Mouse (Mus musculus) heart, embryonic 12.5 days (tissue): ENCODE data around the gene Ptger2. TPM values are rescaled to one million over a fixed set of nuclear protein-coding genes. Genes with fewer than 3 reads are reported as not detected.

Experiments used
- ATAC-seq: fragments of 200-750 bp; cut with Nextera tagmentation; 2 replicates; pipeline ENCODE4 v1.8.0; 2017; ENCODE audit warnings: moderate TSS enrichment, moderate library complexity; ENCODE audit not compliant: insufficient number of reproducible peaks, low FRiP score
- H3K27ac ChIP-seq: fragments of 300-500 bp; sonication (generic); 2 replicates; pipeline ENCODE4 v1.5.1; 2016; ENCODE audit warnings: mild to moderate bottlenecking, moderate library complexity; ENCODE audit not compliant: poor library complexity, severe bottlenecking
- H3K27me3 ChIP-seq: fragments of 300-500 bp; sonication (generic); replicated peaks from 2 replicates; pipeline ENCODE4 v1.6.1; 2016; ENCODE audit warnings: mild to moderate bottlenecking, moderate library complexity
- H3K36me3 ChIP-seq: fragments of 300-500 bp; sonication (generic); 2 replicates; pipeline ENCODE4 v1.6.1; 2016; ENCODE audit warnings: mild to moderate bottlenecking, moderate library complexity
- H3K4me1 ChIP-seq: fragments of 300-500 bp; sonication (generic); replicated peaks from 2 replicates; pipeline ENCODE4 v1.6.1; 2016; ENCODE audit warnings: mild to moderate bottlenecking
- H3K4me2 ChIP-seq: fragments of 300-500 bp; sonication (generic); 2 replicates; pipeline ENCODE4 v1.6.1; 2016; ENCODE audit warnings: mild to moderate bottlenecking, moderate library complexity
- H3K4me3 ChIP-seq: fragments of 300-500 bp; sonication (generic); 2 replicates; pipeline ENCODE4 v1.5.1; 2016; ENCODE audit warnings: mild to moderate bottlenecking
- H3K9ac ChIP-seq: fragments of 300-500 bp; sonication (generic); 2 replicates; pipeline ENCODE4 v1.6.1; 2016; ENCODE audit warnings: mild to moderate bottlenecking, moderate library complexity
- H3K9me3 ChIP-seq: fragments of 300-500 bp; sonication (generic); replicated peaks from 2 replicates; pipeline ENCODE4 v1.6.1; 2016; ENCODE audit warnings: mild to moderate bottlenecking, moderate library complexity
- WGBS: fragments of 180-500 bp; shearing (Covaris S2); methylation state at CpG from one replicate; pipeline ENCODE4 v1.1.7; 2016; 5-methylcytosine and 5-hydroxymethylcytosine counted together
- polyA plus RNA-seq: library from polyadenylated mRNA; unstranded; fragments of >200 nt; fragmentation: Nextera tagmentation; extraction: Ambion mirVana; gene quantifications from 2 replicates; pipeline ENCODE4 v1.2.1, GENCODE M21; 2016

Ptger2 gene
- polyA plus RNA-seq, 1 experiment from 2014 or later: 0.04 TPM

DNA sequence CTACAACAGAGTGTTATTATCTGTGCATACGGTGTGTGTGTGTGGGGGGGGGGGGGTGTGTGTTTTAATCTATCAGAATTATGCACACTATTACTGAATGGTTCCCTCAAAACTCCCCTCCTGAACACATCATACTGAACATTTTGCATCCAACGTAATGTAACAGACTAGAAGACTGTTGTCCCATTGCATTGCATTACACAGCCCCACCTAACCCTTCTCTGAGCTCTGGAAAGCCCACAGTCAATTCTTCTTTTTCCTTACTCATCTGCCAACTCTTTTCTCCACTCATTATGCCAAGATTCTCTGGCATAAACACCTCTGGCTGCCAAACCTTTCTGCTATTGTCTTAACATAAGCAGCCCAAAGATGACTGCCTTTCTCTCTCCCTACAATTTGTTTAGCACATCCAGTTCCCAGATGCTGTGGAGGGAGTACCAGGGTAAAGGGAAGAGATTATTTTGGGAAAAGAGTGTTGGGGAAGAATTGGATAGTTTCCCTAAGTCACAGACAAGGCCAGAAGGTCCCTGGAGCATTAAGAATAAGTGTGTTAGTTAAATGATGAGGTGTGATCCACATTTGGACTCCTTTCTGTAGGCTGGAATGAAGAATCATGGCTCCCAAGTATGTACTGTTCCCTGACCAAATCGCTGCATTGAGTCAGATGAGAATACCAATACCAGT, 12.2 kb downstream of the Ptger2 start:
- no peak overlapping the region for H3K4me2 ChIP-seq
- WGBS: 74% methylated on average over 3 of the region's 3 CpGs
- no peaks in the 10 kb centered on the region for H3K9me3 ChIP-seq
- ATAC-seq: no peak
- H3K4me3 ChIP-seq: no peak overlapping the region
- no peaks in the 10 kb centered on the region for H3K4me1 ChIP-seq
- H3K27ac ChIP-seq: no peak overlapping the region
- H3K36me3 ChIP-seq: no peaks in the 10 kb centered on the region
- no peaks in the 10 kb centered on the region for H3K27me3 ChIP-seq
- H3K9ac ChIP-seq: no peak overlapping the region

DNA sequence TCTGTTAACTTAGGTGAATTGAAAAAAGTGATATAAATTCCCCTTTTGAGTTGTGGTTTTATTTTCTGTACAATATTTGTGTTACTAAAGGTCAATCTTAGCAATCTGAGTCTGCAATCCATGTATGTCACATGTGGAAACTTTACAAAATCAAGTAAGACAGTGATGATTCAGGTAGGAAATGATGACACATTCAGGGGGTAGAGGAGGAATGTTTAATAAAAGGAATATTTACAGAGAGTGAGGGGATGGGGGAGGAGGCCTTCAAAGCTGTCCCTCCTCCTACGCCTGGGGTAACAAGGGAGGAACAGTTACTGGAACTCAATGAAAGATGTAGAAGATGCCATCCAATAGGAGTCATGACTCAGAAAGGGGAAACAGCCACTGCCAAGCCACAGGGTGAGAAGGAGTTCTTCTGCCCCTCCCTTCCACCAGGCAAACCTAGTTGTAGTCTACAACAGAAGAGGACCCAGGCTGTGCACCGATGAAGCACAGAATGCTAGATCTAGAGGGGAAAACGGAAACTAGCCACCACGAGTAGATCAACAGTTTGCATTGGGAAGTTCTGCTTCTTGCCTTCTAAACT, 17.8 kb downstream of the Ptger2 start:
- no peaks in the 10 kb centered on the region for H3K9me3 ChIP-seq
- no peak for ATAC-seq
- no peak overlapping the region for H3K4me3 ChIP-seq
- H3K27ac ChIP-seq: no peak overlapping the region
- WGBS: 70% methylated on average over 4 of the region's 4 CpGs
- H3K36me3 ChIP-seq: no peaks in the 10 kb centered on the region
- no peaks in the 10 kb centered on the region for H3K27me3 ChIP-seq
- H3K4me2 ChIP-seq: no peak overlapping the region
- H3K9ac ChIP-seq: no peak overlapping the region
- no peaks in the 10 kb centered on the region for H3K4me1 ChIP-seq

DNA sequence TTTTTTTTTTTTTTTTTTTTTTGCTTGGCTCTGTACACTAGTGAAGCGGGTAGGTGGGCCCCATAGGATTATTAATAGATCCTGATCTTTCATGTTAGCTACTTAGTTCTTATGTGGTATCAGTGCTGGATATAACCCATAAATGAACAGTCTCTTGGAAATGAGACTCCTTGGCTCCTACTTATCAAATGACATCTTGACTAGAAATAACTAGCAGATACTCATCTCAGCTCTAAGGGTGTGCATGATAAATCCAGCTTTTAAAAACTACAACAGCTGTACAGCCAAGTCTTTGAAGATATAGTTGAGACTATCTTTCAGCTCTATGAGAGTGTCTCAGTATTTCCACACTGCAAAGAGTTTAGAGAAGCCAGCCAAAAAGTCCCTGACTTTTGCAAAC, 21.2 kb downstream of the Ptger2 start:
- Histone ChIP-seq H3K4me1 (no peaks in the 10 kb centered on the region), H3K27me3 (no peaks in the 10 kb centered on the region), H3K27ac (no peak overlapping the region), H3K4me3 (no peak overlapping the region), H3K9ac (no peak overlapping the region), H3K4me2 (no peak overlapping the region), H3K9me3 (no peaks in the 10 kb centered on the region), H3K36me3 (no peaks in the 10 kb centered on the region)
- WGBS: 63% methylated on average over 1 of the region's 1 CpGs
- no peak for ATAC-seq

DNA sequence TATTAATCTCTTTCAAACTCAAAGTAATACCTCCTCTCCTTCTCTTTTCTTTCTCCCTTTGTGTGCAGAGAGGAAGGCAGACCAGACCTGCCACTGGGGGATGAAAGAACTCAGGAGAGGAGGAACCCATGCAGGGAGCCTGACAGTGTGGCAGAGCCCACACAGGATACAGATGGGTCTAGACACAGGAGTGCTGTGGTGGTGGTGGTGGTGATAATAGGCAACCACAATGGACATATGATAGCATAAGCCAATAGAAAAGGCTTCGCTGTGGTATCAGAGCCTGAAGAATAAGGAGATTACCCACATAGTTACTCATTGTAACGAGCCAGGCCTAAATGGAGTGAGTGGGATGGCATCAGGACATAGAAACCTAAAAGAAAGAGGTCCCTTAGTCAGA, 23.3 kb downstream of the Ptger2 start:
- H3K4me3 ChIP-seq: no peak overlapping the region
- H3K27ac ChIP-seq: no peak overlapping the region
- H3K9ac ChIP-seq: no peak overlapping the region
- H3K27me3 ChIP-seq: no peaks in the 10 kb centered on the region
- H3K36me3 ChIP-seq: no peaks in the 10 kb centered on the region
- H3K4me2 ChIP-seq: no peak overlapping the region
- ATAC-seq: no peak
- WGBS: 66% methylated on average over 2 of the region's 2 CpGs
- no peaks in the 10 kb centered on the region for H3K4me1 ChIP-seq
- no peaks in the 10 kb centered on the region for H3K9me3 ChIP-seq

DNA sequence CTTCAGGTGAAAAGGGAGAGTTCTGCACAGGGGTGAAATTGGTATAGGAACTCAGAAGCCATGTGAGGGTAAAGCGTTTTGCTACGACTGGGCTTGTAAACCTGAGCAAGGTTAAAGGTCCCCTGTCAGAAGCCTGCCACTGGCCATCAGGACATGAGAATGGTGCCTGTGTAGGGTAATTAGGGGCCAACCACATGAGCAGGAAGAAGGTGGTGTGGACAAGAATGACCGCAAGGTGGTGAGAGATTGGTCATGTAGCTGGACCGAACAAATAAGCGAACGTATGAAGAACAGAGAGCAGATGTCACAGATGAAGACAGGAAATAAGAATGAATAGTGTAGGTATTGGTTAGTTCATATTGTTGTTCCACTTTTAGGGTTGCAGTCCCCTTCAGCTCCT, 23.7 kb downstream of the Ptger2 start:
- H3K27me3 ChIP-seq: no peaks in the 10 kb centered on the region
- H3K9me3 ChIP-seq: no peaks in the 10 kb centered on the region
- no peaks in the 10 kb centered on the region for H3K4me1 ChIP-seq
- no peak for ATAC-seq
- no peak overlapping the region for H3K27ac ChIP-seq
- H3K4me3 ChIP-seq: no peak overlapping the region
- no peak overlapping the region for H3K9ac ChIP-seq
- H3K36me3 ChIP-seq: no peaks in the 10 kb centered on the region
- 82% methylated on average over 6 of the region's 6 CpGs for WGBS
- H3K4me2 ChIP-seq: no peak overlapping the region

DNA sequence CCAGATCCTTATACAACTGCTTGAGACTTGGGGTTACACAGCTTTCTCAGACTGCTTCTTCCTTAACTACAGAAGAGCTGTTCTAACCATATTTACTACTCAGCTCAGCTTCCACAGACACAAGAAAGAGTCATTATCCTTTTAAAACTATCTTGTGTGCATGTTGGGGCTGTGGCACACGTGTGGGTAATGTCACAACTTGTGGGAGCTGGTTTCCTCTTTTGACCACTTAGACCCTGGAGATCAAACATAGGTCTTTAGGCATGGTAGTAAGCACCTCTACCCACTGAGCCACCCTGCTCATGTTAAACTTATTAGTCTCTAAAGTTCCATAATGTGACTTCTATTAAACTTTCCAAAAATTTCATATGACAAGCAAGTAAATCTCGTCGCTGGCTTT, 33.6 kb downstream of the Ptger2 start:
- 74% methylated on average over 3 of the region's 3 CpGs for WGBS
- no peak for ATAC-seq

DNA sequence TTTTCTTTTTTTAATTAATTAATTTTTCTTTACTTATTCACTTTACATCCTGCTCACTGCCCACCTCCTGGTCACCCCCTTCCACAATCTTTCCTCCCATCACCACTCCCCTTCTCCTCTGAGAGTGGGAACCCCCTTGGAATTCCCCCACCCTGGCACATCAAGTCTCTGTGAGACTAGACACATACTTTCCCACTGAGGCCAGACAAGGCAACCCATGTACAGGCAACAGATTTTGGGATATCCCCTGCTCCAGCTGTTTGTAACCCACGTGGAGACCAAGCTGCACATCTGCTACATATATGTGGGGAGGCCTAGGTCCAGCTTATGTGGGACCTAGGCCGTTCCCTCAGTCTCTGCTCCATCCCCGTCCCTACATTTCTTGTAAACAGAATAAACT, 46.3 kb downstream of the Ptger2 start:
- Histone ChIP-seq H3K9ac (no peak overlapping the region), H3K36me3 (no peaks in the 10 kb centered on the region), H3K9me3 (no peaks in the 10 kb centered on the region), H3K4me2 (no peak overlapping the region), H3K27ac (no peak overlapping the region), H3K4me1 (no peaks in the 10 kb centered on the region), H3K4me3 (no peak overlapping the region), H3K27me3 (no peaks in the 10 kb centered on the region)
- WGBS: 77% methylated on average over 3 of the region's 3 CpGs
- no peak for ATAC-seq

More for the DNA sequence above, 33.6 kb downstream of the Ptger2 start:
- H3K4me2 ChIP-seq: no peak overlapping the region
- no peak overlapping the region for H3K4me3 ChIP-seq
- no peak overlapping the region for H3K9ac ChIP-seq
- H3K27me3 ChIP-seq: no peaks in the 10 kb centered on the region
- H3K9me3 ChIP-seq: peaks cover 4% of the 10 kb centered on the region; the same call in 1 of the 2 replicates
- no peak overlapping the region for H3K27ac ChIP-seq
- H3K36me3 ChIP-seq: no peaks in the 10 kb centered on the region
- H3K4me1 ChIP-seq: no peaks in the 10 kb centered on the region

DNA sequence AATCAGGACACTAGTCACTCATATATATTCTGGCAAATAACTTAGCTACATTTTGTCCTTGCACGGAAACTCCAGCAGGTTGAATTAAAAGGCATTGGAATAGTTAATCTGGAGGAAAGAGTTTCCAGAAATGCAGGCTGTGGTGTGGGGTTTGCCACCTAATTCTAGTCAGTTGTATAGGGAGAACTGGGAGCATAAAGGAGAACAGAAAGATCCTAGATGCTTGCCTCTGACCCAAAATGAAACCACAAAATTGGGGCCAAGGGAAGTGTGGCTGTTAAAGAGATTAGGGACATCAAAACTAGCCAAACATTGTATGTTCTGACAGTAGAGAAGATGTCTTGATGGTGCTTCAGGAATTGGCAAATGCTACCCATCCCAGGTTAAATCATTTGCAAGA, 48.6 kb downstream of the Ptger2 start:
- 94% methylated on average over 1 of the region's 1 CpGs for WGBS
- no peak overlapping the region for H3K27ac ChIP-seq
- no peak for ATAC-seq
- no peaks in the 10 kb centered on the region for H3K27me3 ChIP-seq
- no peaks in the 10 kb centered on the region for H3K4me1 ChIP-seq
- H3K36me3 ChIP-seq: no peaks in the 10 kb centered on the region
- H3K9me3 ChIP-seq: no peaks in the 10 kb centered on the region
- H3K4me2 ChIP-seq: no peak overlapping the region
- no peak overlapping the region for H3K4me3 ChIP-seq
- no peak overlapping the region for H3K9ac ChIP-seq

DNA sequence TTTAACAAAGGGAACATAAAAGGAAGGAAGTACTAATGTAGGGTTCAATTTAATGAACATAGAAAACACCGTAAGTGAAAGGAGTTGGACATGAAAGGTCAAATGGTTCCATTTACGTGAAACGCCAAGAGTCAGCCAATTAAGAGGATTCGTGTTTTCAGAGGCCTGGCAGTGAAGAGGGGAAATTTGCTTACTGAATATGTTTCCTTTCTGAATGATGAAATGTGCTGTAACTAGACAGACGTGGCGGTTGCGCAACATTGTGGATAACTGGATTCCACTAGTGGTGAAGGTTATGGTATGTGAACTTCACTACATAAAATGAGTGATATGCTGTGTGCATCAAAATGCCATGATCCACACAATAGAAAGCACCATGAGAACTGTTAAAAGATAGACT, 50.1 kb downstream of the Ptger2 start:
- Histone ChIP-seq H3K4me2 (no peak overlapping the region), H3K4me3 (no peak overlapping the region), H3K9ac (no peak overlapping the region), H3K4me1 (no peaks in the 10 kb centered on the region), H3K36me3 (no peaks in the 10 kb centered on the region), H3K9me3 (no peaks in the 10 kb centered on the region), H3K27ac (no peak overlapping the region), H3K27me3 (no peaks in the 10 kb centered on the region)
- ATAC-seq: no peak
- 86% methylated on average over 7 of the region's 7 CpGs for WGBS

DNA sequence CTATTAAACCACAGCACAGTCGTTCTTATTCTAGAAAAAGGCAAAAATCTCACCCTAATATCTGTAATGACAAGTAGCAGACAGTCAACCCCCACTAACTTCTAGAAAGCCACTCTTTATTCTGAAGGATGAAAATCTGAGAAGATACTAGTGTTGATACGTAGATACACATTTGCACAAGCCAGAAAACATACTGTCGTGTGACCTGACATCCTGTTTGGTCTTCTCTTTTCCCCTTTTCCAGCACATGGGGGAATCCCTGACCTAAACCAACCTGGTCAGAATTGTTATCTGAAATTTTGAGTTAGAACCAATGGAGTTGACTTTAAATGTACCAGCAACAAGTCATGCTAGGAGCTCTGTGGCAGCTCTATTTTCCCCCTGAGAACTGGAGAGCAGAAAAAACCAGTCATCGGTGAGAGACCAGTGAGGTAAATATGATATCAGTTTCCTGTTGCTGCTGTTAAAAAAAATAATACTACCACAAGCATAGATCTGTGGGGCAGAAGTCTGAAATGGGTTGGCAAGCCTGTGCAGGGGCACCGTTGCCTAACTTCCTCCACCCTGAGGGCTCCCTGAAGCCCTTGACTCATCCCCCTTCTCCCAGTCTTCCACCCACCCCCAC, 53.0 kb downstream of the Ptger2 start:
- Histone ChIP-seq H3K9me3 (no peaks in the 10 kb centered on the region), H3K9ac (no peak overlapping the region), H3K4me2 (no peak overlapping the region), H3K4me1 (no peaks in the 10 kb centered on the region), H3K27ac (no peak overlapping the region), H3K4me3 (no peak overlapping the region), H3K36me3 (no peaks in the 10 kb centered on the region), H3K27me3 (no peaks in the 10 kb centered on the region)
- no peak for ATAC-seq
- WGBS: 72% methylated on average over 5 of the region's 5 CpGs

DNA sequence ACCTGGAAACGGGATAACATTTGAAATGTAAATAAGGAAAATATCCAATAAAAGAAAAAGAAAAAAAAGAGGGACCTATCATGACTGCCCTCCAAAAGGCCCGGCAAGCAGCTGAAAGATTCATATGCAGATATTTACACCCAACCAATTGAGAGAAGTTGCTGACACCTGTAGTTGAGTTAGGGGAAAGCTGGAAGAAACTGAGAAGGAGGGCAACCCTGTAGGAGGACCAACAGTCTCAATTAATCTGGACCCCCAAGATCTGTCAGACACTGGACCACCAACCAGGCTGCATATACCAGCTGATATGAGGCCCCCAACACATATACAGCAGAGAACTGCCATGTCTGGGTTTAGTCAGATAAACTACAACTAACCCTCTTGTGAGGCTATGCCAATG, 60.1 kb downstream of the Ptger2 start:
- Histone ChIP-seq H3K27ac (no peak overlapping the region), H3K4me3 (no peak overlapping the region), H3K36me3 (no peaks in the 10 kb centered on the region), H3K9me3 (no peaks in the 10 kb centered on the region), H3K27me3 (no peaks in the 10 kb centered on the region), H3K4me1 (no peaks in the 10 kb centered on the region), H3K4me2 (no peak overlapping the region), H3K9ac (no peak overlapping the region)
- WGBS: 76% methylated on average over 2 of the region's 2 CpGs
- no peak for ATAC-seq
